Mouse (Mus musculus) hindbrain, embryonic 16.5 days (tissue): ENCODE data around the gene 4930451I11Rik. TPM values are rescaled to one million over a fixed set of nuclear protein-coding genes. Genes with fewer than 3 reads are reported as not detected.

Experiments used
- ATAC-seq: fragments of 200-750 bp; cut with Nextera tagmentation; 2 replicates; pipeline ENCODE4 v1.8.0; 2017; ENCODE audit warnings: moderate TSS enrichment, moderate library complexity
- H3K27ac ChIP-seq: fragments of 300-500 bp; sonication (generic); 2 replicates; pipeline ENCODE4 v1.5.1; 2014; ENCODE audit warnings: low read depth, mild to moderate bottlenecking, control low read depth, low read length, moderate library complexity
- H3K27me3 ChIP-seq: fragments of 300-500 bp; sonication (generic); replicated peaks from 2 replicates; pipeline ENCODE4 v1.6.1; 2014; ENCODE audit warnings: low read length; ENCODE audit not compliant: control insufficient read depth, insufficient read depth
- H3K36me3 ChIP-seq: fragments of 300-500 bp; sonication (generic); 2 replicates; pipeline ENCODE4 v1.6.1; 2014; ENCODE audit warnings: mild to moderate bottlenecking, low read length, moderate library complexity, mixed read lengths; ENCODE audit not compliant: control insufficient read depth, insufficient read depth
- H3K4me1 ChIP-seq: fragments of 300-500 bp; sonication (generic); 2 replicates; pipeline ENCODE4 v1.6.1; 2014; ENCODE audit warnings: low read depth, low read length; ENCODE audit not compliant: control insufficient read depth, insufficient read depth
- H3K4me2 ChIP-seq: fragments of 300-500 bp; sonication (generic); 2 replicates; pipeline ENCODE4 v1.6.1; 2014; ENCODE audit warnings: mild to moderate bottlenecking, low read length, control low read depth, moderate library complexity
- H3K4me3 ChIP-seq: fragments of 300-500 bp; sonication (generic); 2 replicates; pipeline ENCODE4 v1.5.1; 2014; ENCODE audit warnings: mild to moderate bottlenecking, low read length, control low read depth, moderate library complexity
- H3K9ac ChIP-seq: fragments of 300-500 bp; sonication (generic); 2 replicates; pipeline ENCODE4 v1.6.1; 2014; ENCODE audit warnings: low read depth, mild to moderate bottlenecking, control low read depth, low read length, moderate library complexity
- H3K9me3 ChIP-seq: fragments of 300-500 bp; sonication (generic); 2 replicates; pipeline ENCODE4 v1.6.1; 2014; ENCODE audit warnings: mild to moderate bottlenecking, low read length, moderate library complexity; ENCODE audit not compliant: control insufficient read depth
- WGBS: fragments of 180-500 bp; shearing (Covaris S2); extraction: QIAGEN DNeasy Blood & Tissue Kit; methylation state at CpG from one replicate; pipeline ENCODE4 v1.1.7; 2014; 5-methylcytosine and 5-hydroxymethylcytosine counted together
- polyA plus RNA-seq: library from polyadenylated mRNA; unstranded; fragments of >200 nt; fragmentation: Nextera tagmentation; extraction: Ambion mirVana; gene quantifications from 2 replicates; pipeline ENCODE4 v1.2.1, GENCODE M21; 2015

4930451I11Rik gene
- polyA plus RNA-seq, 1 experiment from 2014 or later = 0.49 TPM

DNA sequence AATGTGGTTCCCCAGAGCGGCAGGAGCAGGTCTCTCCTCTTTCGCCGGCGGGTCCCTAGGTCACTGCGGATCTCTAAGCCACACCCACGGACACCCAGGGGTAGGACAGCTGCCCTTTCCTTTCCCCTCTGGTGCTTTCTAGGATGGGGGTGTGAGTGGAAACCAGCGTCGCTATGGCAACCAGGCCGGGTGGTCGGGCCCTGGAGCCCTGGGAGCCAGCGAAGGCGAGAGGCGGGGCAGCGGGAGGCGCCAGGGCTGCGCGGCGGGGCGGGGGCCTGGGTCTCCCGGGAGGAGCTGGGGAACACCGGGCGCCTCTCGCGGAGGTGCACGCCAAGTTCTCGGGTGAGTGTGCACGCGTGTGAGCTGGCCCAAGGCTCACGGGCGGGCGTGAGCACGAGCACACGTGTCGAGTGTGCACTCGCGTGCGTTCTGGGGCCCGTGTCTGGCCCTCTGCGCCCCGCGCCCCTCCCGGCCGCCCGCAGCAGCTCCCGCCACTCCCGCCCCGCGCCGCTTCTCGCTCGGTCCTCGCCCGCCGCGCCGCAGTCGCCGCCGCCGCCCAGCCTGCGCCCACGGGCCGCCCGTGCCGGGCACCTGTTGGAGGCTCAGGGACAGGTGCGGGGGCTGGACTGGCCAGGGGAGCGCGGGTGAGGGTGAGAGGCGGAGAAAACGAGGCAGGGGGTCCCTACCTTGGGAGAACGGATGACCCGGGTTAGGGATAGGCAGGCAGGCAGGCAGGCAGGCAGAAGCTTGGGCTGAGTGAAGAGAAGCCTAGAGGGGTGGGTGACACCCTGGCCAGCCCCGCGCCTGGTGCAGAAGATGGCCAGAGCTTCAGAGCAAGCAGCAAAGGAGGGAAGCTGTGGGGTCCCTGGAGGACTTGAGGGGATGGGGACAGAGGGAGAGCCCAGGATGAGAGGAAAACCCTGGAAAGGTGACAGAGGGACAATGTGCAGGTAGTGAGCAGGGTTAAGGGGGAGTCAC lies 16.3 kb upstream of the 4930451I11Rik start:
- H3K4me1 ChIP-seq = peaks cover 13% of the 10 kb centered on the region
- H3K9me3 ChIP-seq = no peaks in the 10 kb centered on the region
- WGBS = under 1% methylated on average over 53 of the region's 74 CpGs
- H3K36me3 ChIP-seq = peaks cover 6% of the 10 kb centered on the region; the same call in 1 of the 2 replicates
- H3K27ac ChIP-seq = peak overlapping the region; percentile 54; the same call in 1 of the 2 replicates
- ATAC-seq = peak; percentile 55
- peak overlapping the region; percentile 99 for H3K4me2 ChIP-seq
- 0 out of 2 replicates have a peak, but pooled peaks cover 2% of the 10 kb centered on the region for H3K27me3 ChIP-seq
- H3K9ac ChIP-seq = peak overlapping the region; percentile 81
- H3K4me3 ChIP-seq = peak overlapping the region; percentile 61

DNA sequence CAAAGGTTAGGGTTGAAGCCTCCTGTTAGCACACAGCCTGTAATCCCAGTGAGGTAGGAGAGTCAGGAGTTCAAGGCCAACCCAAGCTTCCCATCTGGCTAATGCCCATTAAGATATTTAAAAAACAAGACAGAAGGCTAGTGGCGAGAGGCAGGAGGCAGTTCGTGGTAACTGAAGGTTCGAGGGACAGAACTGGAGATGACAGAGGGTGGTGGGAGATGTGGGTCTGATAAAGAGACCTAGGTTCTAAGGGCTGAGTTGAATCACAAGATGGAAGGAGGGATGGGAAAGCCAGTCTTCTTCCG lies 15.6 kb upstream of the 4930451I11Rik start, which contains the start of gene Doc2a:
Gene Doc2a, plus strand, starts transcription at position 301 of the 305 bp plus-strand sequence.
- Histone ChIP-seq H3K9me3 (no peaks in the 10 kb centered on the region), H3K4me3 (peak within 1 kb of the TSS; percentile 61), H3K4me2 (peak within 1 kb of the TSS; percentile 99), H3K27ac (peak within 1 kb of the TSS; percentile 54; the same call in 1 of the 2 replicates), H3K27me3 (0 out of 2 replicates have a peak, but pooled peaks cover 2% of the 10 kb centered on the region), H3K36me3 (0 out of 2 replicates have a peak, but pooled peaks cover 2% of the 10 kb centered on the region), H3K9ac (peak within 1 kb of the TSS; percentile 81), H3K4me1 (peaks cover 13% of the 10 kb centered on the region)
- WGBS = 18% methylated on average over 4 of the region's 4 CpGs
- ATAC-seq = no peak

DNA sequence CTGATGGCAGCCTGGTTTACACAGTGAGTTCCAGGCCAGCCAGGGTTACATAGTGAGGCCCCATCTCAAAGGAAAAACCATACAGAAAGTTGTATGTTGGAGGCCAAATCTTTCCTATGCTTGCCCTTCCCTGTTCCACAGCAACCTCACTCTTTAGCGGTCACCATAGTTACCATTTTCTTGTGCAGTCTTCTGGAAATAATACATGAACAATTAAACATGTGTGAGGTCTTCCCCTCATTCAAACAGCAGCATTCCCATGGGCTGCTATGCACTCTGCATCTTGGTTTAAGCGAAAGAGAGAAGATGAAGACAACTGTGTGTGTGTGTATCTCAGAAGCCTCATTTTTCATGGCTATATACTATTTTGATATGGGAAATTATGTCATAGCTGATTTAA lies 14.1 kb upstream of the 4930451I11Rik start:
- 32% methylated on average over 2 of the region's 2 CpGs for WGBS
- Histone ChIP-seq H3K9me3 (no peaks in the 10 kb centered on the region), H3K4me2 (no peak overlapping the region), H3K4me3 (no peak overlapping the region), H3K9ac (no peak overlapping the region), H3K27ac (no peak overlapping the region), H3K4me1 (peaks cover 13% of the 10 kb centered on the region), H3K36me3 (no peaks in the 10 kb centered on the region), H3K27me3 (0 out of 2 replicates have a peak, but pooled peaks cover 2% of the 10 kb centered on the region)
- no peak for ATAC-seq

DNA sequence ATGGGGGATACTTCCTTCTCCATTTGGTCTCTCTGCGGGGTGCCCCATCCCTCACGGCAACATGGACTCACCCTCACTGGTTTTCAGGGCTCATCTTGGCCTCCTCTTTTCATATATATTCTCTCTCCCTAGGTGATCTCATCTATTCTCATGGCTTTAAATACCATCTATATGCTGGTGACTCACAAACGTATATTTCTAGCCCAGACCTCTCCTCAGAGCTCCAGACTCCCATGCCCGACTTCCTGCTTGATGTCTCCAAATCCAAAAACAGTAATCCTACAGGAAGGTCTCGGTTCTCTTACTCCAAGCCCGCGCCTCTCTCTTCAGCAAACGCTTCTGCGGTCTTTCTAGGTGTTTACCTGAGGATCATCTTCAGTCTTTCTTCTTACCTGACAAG lies 11.8 kb upstream of the 4930451I11Rik start:
- Histone ChIP-seq H3K9me3 (no peaks in the 10 kb centered on the region), H3K36me3 (no peaks in the 10 kb centered on the region), H3K4me2 (no peak overlapping the region), H3K4me3 (no peak overlapping the region), H3K9ac (no peak overlapping the region), H3K27me3 (no peaks in the 10 kb centered on the region), H3K27ac (no peak overlapping the region), H3K4me1 (peaks cover 8% of the 10 kb centered on the region)
- ATAC-seq = no peak
- WGBS = 80% methylated on average over 9 of the region's 9 CpGs

DNA sequence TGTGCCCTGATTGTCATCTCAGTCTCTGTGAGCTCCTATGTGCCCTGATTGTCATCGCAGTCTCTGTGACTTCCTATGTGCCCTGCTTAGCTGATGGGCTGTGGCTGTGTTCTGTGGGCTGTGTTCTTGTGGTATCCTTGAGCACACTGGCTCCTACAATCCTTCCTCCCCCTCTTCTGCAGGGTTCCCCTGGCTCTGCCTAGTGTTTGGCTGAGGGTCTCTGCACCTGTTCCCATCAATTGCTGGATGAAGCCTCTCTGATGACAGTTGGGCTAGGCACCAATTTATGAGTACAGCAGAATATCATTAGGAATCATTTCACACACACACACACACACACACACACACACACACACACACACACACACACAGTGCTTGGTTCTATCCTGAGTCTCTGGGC lies 1.9 kb upstream of the 4930451I11Rik start:
- 90% methylated on average over 1 of the region's 1 CpGs for WGBS
- Histone ChIP-seq H3K27me3 (no peaks in the 10 kb centered on the region), H3K4me1 (peaks cover 6% of the 10 kb centered on the region), H3K4me3 (no peak overlapping the region), H3K36me3 (peaks cover 2% of the 10 kb centered on the region; the same call in 1 of the 2 replicates), H3K9ac (no peak overlapping the region), H3K4me2 (no peak overlapping the region), H3K9me3 (no peaks in the 10 kb centered on the region), H3K27ac (no peak overlapping the region)
- no peak for ATAC-seq

DNA sequence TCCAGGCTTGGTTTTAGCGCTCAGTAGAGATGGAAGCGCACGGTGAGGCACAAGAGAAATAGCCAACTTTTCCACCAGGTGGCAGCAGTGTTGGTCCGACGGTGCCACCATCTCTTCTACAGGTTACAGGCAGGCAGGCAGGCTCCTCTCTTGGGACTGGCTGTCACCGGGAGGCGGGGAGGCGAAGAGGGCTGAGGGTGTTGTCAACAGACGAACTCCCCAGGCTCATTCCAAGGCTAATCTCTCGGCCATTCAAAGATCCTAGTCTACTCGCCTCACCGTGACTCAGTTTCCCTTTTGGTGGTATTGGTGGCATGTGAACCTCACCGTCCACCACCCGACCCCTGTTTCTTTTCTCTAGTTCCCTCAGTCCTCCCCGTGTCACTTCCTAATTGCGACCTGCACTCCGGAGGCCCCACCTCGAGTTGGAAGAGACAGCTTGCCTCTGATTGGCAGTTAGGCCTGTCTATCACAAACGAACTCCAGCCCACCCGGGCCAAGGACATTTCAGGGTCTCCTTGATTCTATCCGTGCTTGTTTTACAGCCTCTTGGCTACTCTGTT lies 678 bp upstream of the 4930451I11Rik start:
- peaks cover 2% of the 10 kb centered on the region; the same call in 1 of the 2 replicates for H3K36me3 ChIP-seq
- no peaks in the 10 kb centered on the region for H3K27me3 ChIP-seq
- peaks cover 6% of the 10 kb centered on the region for H3K4me1 ChIP-seq
- WGBS = 1% methylated on average over 21 of the region's 21 CpGs
- peak overlapping the region; percentile 41; the same call in 1 of the 2 replicates for H3K9ac ChIP-seq
- H3K4me2 ChIP-seq = peak overlapping the region; percentile 61
- peak; percentile 78 for ATAC-seq
- H3K27ac ChIP-seq = peak overlapping the region; percentile 63; the same call in 1 of the 2 replicates
- peak overlapping the region; percentile 28 for H3K4me3 ChIP-seq
- H3K9me3 ChIP-seq = no peaks in the 10 kb centered on the region

DNA sequence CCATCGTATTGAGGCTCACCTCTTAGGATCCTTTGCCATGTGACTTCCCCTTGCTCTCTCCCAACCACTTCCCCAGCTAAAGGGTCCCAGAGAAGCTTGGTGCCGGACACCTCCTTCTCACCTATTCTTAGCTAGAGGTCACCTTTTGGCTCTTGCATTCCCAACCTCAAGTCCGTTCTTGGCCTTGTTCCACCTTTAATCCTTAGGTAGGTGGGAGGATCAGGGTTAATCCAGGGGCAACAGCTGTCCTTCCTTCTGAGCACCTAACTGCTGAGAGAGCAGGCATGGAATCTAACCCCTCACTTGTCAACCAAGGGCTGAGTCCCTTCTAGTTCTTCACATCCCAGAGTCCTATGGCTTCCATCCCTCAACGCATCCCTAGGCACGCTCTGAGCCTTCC lies 5.5 kb downstream of the 4930451I11Rik start:
- 85% methylated on average over 5 of the region's 5 CpGs for WGBS
- Histone ChIP-seq H3K27ac (no peak overlapping the region), H3K36me3 (peaks cover 2% of the 10 kb centered on the region; the same call in 1 of the 2 replicates), H3K4me3 (no peak overlapping the region), H3K9me3 (no peaks in the 10 kb centered on the region), H3K4me1 (peaks cover 26% of the 10 kb centered on the region), H3K9ac (no peak overlapping the region), H3K27me3 (no peaks in the 10 kb centered on the region), H3K4me2 (no peak overlapping the region)
- ATAC-seq = no peak

DNA sequence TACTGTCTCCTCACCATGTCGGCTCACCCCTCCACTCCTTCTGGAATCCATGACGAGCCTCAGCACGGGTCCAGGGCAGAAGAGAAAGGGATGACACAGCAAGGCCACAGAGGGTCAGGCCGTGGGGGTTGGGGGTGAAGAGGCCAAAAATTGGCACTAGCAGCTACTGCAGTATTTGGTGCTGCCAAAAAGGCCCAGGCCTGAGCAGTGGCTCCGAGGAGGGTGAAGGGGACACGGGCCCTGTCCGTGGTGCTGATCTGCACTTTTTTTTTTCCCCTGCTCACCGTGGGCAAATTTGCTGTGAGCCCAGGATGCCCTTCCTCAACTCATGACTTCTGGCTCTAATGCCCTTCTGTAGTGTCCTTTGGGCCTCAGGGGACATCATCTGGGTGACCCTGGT lies 6.0 kb downstream of the 4930451I11Rik start:
- Histone ChIP-seq H3K4me2 (peak overlapping the region; percentile 73; the same call in 1 of the 2 replicates), H3K36me3 (peaks cover 2% of the 10 kb centered on the region; the same call in 1 of the 2 replicates), H3K9ac (no peak overlapping the region; the same call in 1 of the 2 replicates), H3K4me1 (peaks cover 26% of the 10 kb centered on the region), H3K27ac (no peak overlapping the region), H3K4me3 (no peak overlapping the region), H3K9me3 (no peaks in the 10 kb centered on the region), H3K27me3 (no peaks in the 10 kb centered on the region)
- 17% methylated on average over 8 of the region's 8 CpGs for WGBS
- no peak for ATAC-seq

DNA sequence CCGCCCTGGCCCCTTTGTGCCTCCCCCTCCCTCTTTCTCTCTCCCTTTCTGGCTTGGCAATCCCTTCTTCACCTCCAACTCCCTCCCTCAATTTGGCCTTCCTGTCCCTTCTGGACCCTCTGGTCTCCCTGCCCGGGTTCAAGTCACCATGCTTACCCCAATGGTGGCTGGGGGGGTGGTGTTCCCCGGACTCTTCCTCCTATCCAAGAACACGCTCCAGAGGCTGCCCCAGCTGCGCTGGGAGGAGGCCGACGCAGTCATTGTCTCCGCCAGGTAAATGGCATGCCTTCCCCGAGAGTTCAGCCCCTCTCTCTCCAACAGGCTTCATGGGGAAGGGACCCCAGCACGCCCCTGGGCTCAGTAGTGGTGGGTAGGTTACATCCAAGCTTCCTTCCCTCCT lies 7.5 kb downstream of the 4930451I11Rik start:
- peak overlapping the region; percentile 72; the same call in 1 of the 2 replicates for H3K27ac ChIP-seq
- H3K4me2 ChIP-seq = peak overlapping the region; percentile 73
- peak overlapping the region; percentile 70 for H3K9ac ChIP-seq
- H3K4me1 ChIP-seq = peaks cover 26% of the 10 kb centered on the region
- ATAC-seq = peak; percentile 11
- WGBS = 8% methylated on average over 10 of the region's 10 CpGs
- no peaks in the 10 kb centered on the region for H3K9me3 ChIP-seq
- peak overlapping the region; percentile 48 for H3K4me3 ChIP-seq
- no peaks in the 10 kb centered on the region for H3K27me3 ChIP-seq
- peaks cover 2% of the 10 kb centered on the region; the same call in 1 of the 2 replicates for H3K36me3 ChIP-seq
